Mouse (Mus musculus): ENCODE measurements around the gene Zfp526.

GRCm38 (mm10) chr7:25269029-25269428 is 47.8 kb downstream of the Zfp526 start:
- no peak for TF ChIP-seq CTCF (IDR thresholded peaks at IDR 0.05; ENCODE audit: insufficient read depth, low read depth, low read length)
- TF ChIP-seq POLR2A (IDR thresholded peaks at IDR 0.05; ENCODE audit: insufficient read depth, low read depth, low read length), result no peak
